Mouse (Mus musculus) midbrain, postnatal 0 days (tissue): ENCODE results near the gene Igfbpl1. TPM values are rescaled to one million over a fixed set of nuclear protein-coding genes. Genes with fewer than 3 reads are reported as not detected.

Experiments used
- ATAC-seq: fragments of 200-750 bp; cut with Nextera tagmentation; 2 replicates; pipeline ENCODE4 v1.8.0; 2017; ENCODE audit warnings: moderate number of reproducible peaks, mild to moderate bottlenecking, moderate TSS enrichment, moderate library complexity; ENCODE audit not compliant: low FRiP score
- DNase-seq: peaks from one replicate; pipeline ENCODE4 v3.0.0-alpha.2; 2015; ENCODE audit warnings: low spot score
- H3K27ac ChIP-seq: fragments of 300-500 bp; sonication (generic); 2 replicates; pipeline ENCODE4 v1.5.1; 2014; ENCODE audit warnings: low read depth, mild to moderate bottlenecking, low read length, mixed read lengths
- H3K27me3 ChIP-seq: fragments of 300-500 bp; sonication (generic); 2 replicates; pipeline ENCODE4 v1.6.1; 2014; ENCODE audit warnings: low read length, control low read depth, mixed read lengths; ENCODE audit not compliant: insufficient read depth
- H3K36me3 ChIP-seq: fragments of 300-500 bp; sonication (generic); 2 replicates; pipeline ENCODE4 v1.6.1; 2014; ENCODE audit warnings: low read length, control low read depth, mixed read lengths; ENCODE audit not compliant: insufficient read depth
- H3K4me1 ChIP-seq: fragments of 300-500 bp; sonication (generic); 2 replicates; pipeline ENCODE4 v1.6.1; 2014; ENCODE audit warnings: mild to moderate bottlenecking, control low read depth, antibody characterized with exemption, low read length, mixed read lengths; ENCODE audit not compliant: insufficient read depth
- H3K4me2 ChIP-seq: fragments of 300-500 bp; sonication (generic); 2 replicates; pipeline ENCODE4 v1.6.1; 2014; ENCODE audit warnings: low read depth, mild to moderate bottlenecking, low read length, mixed read lengths; ENCODE audit not compliant: poor library complexity, severe bottlenecking
- H3K4me3 ChIP-seq: fragments of 300-500 bp; sonication (generic); 2 replicates; pipeline ENCODE4 v1.5.1; 2014; ENCODE audit warnings: low read depth, mild to moderate bottlenecking, low read length, moderate library complexity
- H3K9ac ChIP-seq: fragments of 300-500 bp; sonication (generic); replicated peaks from 2 replicates; pipeline ENCODE4 v1.6.1; 2014; ENCODE audit warnings: mild to moderate bottlenecking, low read length, moderate library complexity, mixed read lengths; ENCODE audit not compliant: poor library complexity, severe bottlenecking
- H3K9me3 ChIP-seq: fragments of 300-500 bp; sonication (generic); 2 replicates; pipeline ENCODE4 v1.6.1; 2016; ENCODE audit warnings: low read length, control low read depth
- CTCF ChIP-seq: IDR thresholded peaks from 2 replicates; pipeline ENCODE4 v1.5.1; 2016; ENCODE audit warnings: antibody characterized with exemption, mild to moderate bottlenecking
- WGBS: fragments of 180-500 bp; shearing (Covaris S2); extraction: QIAGEN DNeasy Blood & Tissue Kit; methylation state at CpG from one replicate; pipeline ENCODE4 v1.1.7; 2014; 5-methylcytosine and 5-hydroxymethylcytosine counted together
- polyA plus RNA-seq: library from polyadenylated mRNA; unstranded; fragments of >200 nt; fragmentation: Nextera tagmentation; extraction: Ambion mirVana; gene quantifications from 2 replicates; pipeline ENCODE4 v1.2.1, GENCODE M21; 2015
- total RNA-seq: library from RNA; depleted of rRNA; stranded (reverse); fragments of >200 nt; gene quantifications from 2 replicates; pipeline ENCODE4 v1.2.3, GENCODE M21; 2014

Gene Igfbpl1
- total and polyA plus RNA-seq, 2 experiments from 2014 or later: 10.3 to 51.6 TPM

- H3K4me3 ChIP-seq: peak overlapping the region; percentile 55
- H3K4me2 ChIP-seq: peak overlapping the region; percentile 69
- H3K36me3 ChIP-seq: no peaks in the 10 kb centered on the region
- no peak for DNase-seq
- peak overlapping the region; percentile 42; the same call in 1 of the 2 replicates for H3K9ac ChIP-seq
- peaks cover 3% of the 10 kb centered on the region; the same call in 1 of the 2 replicates for H3K4me1 ChIP-seq
- peaks cover 6% of the 10 kb centered on the region; the same call in 1 of the 2 replicates for H3K27me3 ChIP-seq
- H3K9me3 ChIP-seq: no peaks in the 10 kb centered on the region
- no peak for TF ChIP-seq CTCF
- H3K27ac ChIP-seq: peak overlapping the region; percentile 72
- no peak for ATAC-seq
- 18% methylated on average over 14 of the region's 14 CpGs for WGBS
These were observed 1.8 kb downstream of the Igfbpl1 start for GRCm38 (mm10) chr4:45824761-45825556.

GRCm38 (mm10) chr4:45824049-45824760 is 2.5 kb downstream of the Igfbpl1 start:
- peak overlapping the region; percentile 69 for H3K4me2 ChIP-seq
- peak overlapping the region; percentile 42; the same call in 1 of the 2 replicates for H3K9ac ChIP-seq
- 6% methylated on average over 10 of the region's 10 CpGs for WGBS
- no peaks in the 10 kb centered on the region for H3K36me3 ChIP-seq
- DNase-seq (peak; percentile 85), ATAC-seq (peak; percentile 32)
- H3K9me3 ChIP-seq: no peaks in the 10 kb centered on the region
- peaks cover 6% of the 10 kb centered on the region; the same call in 1 of the 2 replicates for H3K27me3 ChIP-seq
- peak overlapping the region; percentile 55; the same call in 1 of the 2 replicates for H3K4me3 ChIP-seq
- no peak for TF ChIP-seq CTCF
- peaks cover 5% of the 10 kb centered on the region; the same call in 1 of the 2 replicates for H3K4me1 ChIP-seq
- H3K27ac ChIP-seq: peak overlapping the region; percentile 72

- H3K4me2 ChIP-seq: peak overlapping the region; percentile 69; the same call in 1 of the 2 replicates
- ATAC-seq (0 out of 2 replicates have a peak, but pooled peaks have one; percentile 27), DNase-seq (peak; percentile 70)
- peak overlapping the region; percentile 29; the same call in 1 of the 2 replicates for H3K9ac ChIP-seq
- peaks cover 6% of the 10 kb centered on the region; the same call in 1 of the 2 replicates for H3K27me3 ChIP-seq
- peaks cover 14% of the 10 kb centered on the region for H3K4me1 ChIP-seq
- no peaks in the 10 kb centered on the region for H3K9me3 ChIP-seq
- no peaks in the 10 kb centered on the region for H3K36me3 ChIP-seq
- TF ChIP-seq CTCF: no peak
- no peak overlapping the region for H3K4me3 ChIP-seq
- 13% methylated on average over 11 of the region's 11 CpGs for WGBS
- peak overlapping the region; percentile 72 for H3K27ac ChIP-seq
These were observed 3.7 kb downstream of the Igfbpl1 start for GRCm38 (mm10) chr4:45822781-45823575.

GRCm38 (mm10) chr4:45821995-45822394 is 4.7 kb downstream of the Igfbpl1 start:
- H3K4me1 ChIP-seq: peaks cover 14% of the 10 kb centered on the region
- TF ChIP-seq CTCF: no peak; the same call in 1 of the 2 replicates

GRCm38 (mm10) chr4:45820074-45820830 is 6.5 kb downstream of the Igfbpl1 start:
- H3K9ac ChIP-seq: no peak overlapping the region
- TF ChIP-seq CTCF: peak; percentile 93
- peak overlapping the region; percentile 44 for H3K27ac ChIP-seq
- peaks cover 14% of the 10 kb centered on the region for H3K4me1 ChIP-seq
- no peak for ATAC-seq
- 44% methylated on average over 8 of the region's 8 CpGs for WGBS
- no peaks in the 10 kb centered on the region for H3K27me3 ChIP-seq
- H3K9me3 ChIP-seq: no peaks in the 10 kb centered on the region
- no peak overlapping the region for H3K4me3 ChIP-seq
- H3K36me3 ChIP-seq: no peaks in the 10 kb centered on the region
- DNase-seq: peak; percentile 80
- peak overlapping the region; percentile 53 for H3K4me2 ChIP-seq

More at GRCm38 (mm10) chr4:45821995-45822394, 4.7 kb downstream of the Igfbpl1 start:
- Histone ChIP-seq H3K9ac (no peak overlapping the region), H3K36me3 (no peaks in the 10 kb centered on the region), H3K27ac (peak overlapping the region; percentile 27; the same call in 1 of the 2 replicates), H3K4me3 (no peak overlapping the region), H3K27me3 (peaks cover 6% of the 10 kb centered on the region; the same call in 1 of the 2 replicates), H3K4me2 (no peak overlapping the region), H3K9me3 (no peaks in the 10 kb centered on the region)
- 43% methylated on average over 3 of the region's 3 CpGs for WGBS
- no peak for ATAC-seq
- no peak for DNase-seq
